Mouse (Mus musculus) hindbrain, postnatal 0 days (tissue): ENCODE results near the gene Map2k6. TPM values are rescaled to one million over a fixed set of nuclear protein-coding genes. Genes with fewer than 3 reads are reported as not detected.

Experiments used
- ATAC-seq: fragments of 200-750 bp; cut with Nextera tagmentation; 2 replicates; pipeline ENCODE4 v1.8.0; 2017; ENCODE audit warnings: mild to moderate bottlenecking, moderate TSS enrichment, moderate library complexity
- DNase-seq: peaks from one replicate; pipeline ENCODE4 v3.0.0-alpha.2; 2015; ENCODE audit warnings: low spot score
- H3K27ac ChIP-seq: fragments of 300-500 bp; sonication (generic); 2 replicates; pipeline ENCODE4 v1.5.1; 2014; ENCODE audit warnings: mild to moderate bottlenecking
- H3K27me3 ChIP-seq: fragments of 300-500 bp; sonication (generic); 2 replicates; pipeline ENCODE4 v1.6.1; 2014; ENCODE audit warnings: low read length, mixed read lengths; ENCODE audit not compliant: insufficient read depth
- H3K36me3 ChIP-seq: fragments of 300-500 bp; sonication (generic); 2 replicates; pipeline ENCODE4 v1.6.1; 2014; ENCODE audit warnings: low read length, mixed read lengths; ENCODE audit not compliant: insufficient read depth
- H3K4me1 ChIP-seq: fragments of 300-500 bp; sonication (generic); 2 replicates; pipeline ENCODE4 v1.6.1; 2014; ENCODE audit warnings: antibody characterized with exemption, low read length, mixed read lengths; ENCODE audit not compliant: insufficient read depth
- H3K4me2 ChIP-seq: fragments of 300-500 bp; sonication (generic); 2 replicates; pipeline ENCODE4 v1.6.1; 2014; ENCODE audit warnings: low read depth, mild to moderate bottlenecking, low read length, moderate library complexity, mixed read lengths
- H3K4me3 ChIP-seq: fragments of 300-500 bp; sonication (generic); 2 replicates; pipeline ENCODE4 v1.5.1; 2014; ENCODE audit warnings: low read length
- H3K9ac ChIP-seq: fragments of 300-500 bp; sonication (generic); replicated peaks from 2 replicates; pipeline ENCODE4 v1.6.1; 2014; ENCODE audit warnings: mild to moderate bottlenecking, low read length, moderate library complexity, mixed read lengths
- H3K9me3 ChIP-seq: fragments of 300-500 bp; sonication (generic); 2 replicates; pipeline ENCODE4 v1.6.1; 2016; ENCODE audit warnings: low read length, mixed read lengths
- CTCF ChIP-seq: IDR thresholded peaks from 2 replicates; pipeline ENCODE4 v1.5.1; 2016; ENCODE audit warnings: antibody characterized with exemption, control low read depth, low read depth
- WGBS: fragments of 180-500 bp; shearing (Covaris S2); extraction: QIAGEN DNeasy Blood & Tissue Kit; methylation state at CpG from one replicate; pipeline ENCODE4 v1.1.7; 2014; 5-methylcytosine and 5-hydroxymethylcytosine counted together
- polyA plus RNA-seq: library from polyadenylated mRNA; unstranded; fragments of >200 nt; fragmentation: Nextera tagmentation; extraction: Ambion mirVana; gene quantifications from 2 replicates; pipeline ENCODE4 v1.2.1, GENCODE M21; 2015
- total RNA-seq: library from RNA; depleted of rRNA; stranded (reverse); fragments of >200 nt; gene quantifications from 2 replicates; pipeline ENCODE4 v1.2.3, GENCODE M21; 2014; rRNA removed

Gene Map2k6
- total and polyA plus RNA-seq, 2 experiments from 2014 or later = 16.3 to 21.2 TPM

GRCm38 (mm10) chr11:110563272-110563671 lies 164.3 kb downstream of the Map2k6 start:
- ATAC-seq (no peak), DNase-seq (no peak)
- no peak for TF ChIP-seq CTCF
- H3K4me3 ChIP-seq = no peak overlapping the region
- H3K4me1 ChIP-seq = no peaks in the 10 kb centered on the region
- no peak overlapping the region for H3K4me2 ChIP-seq
- H3K27ac ChIP-seq = no peak overlapping the region
- H3K9ac ChIP-seq = no peak overlapping the region
- 64% methylated on average over 12 of the region's 12 CpGs for WGBS
- H3K27me3 ChIP-seq = no peaks in the 10 kb centered on the region
- H3K36me3 ChIP-seq = no peaks in the 10 kb centered on the region
- H3K9me3 ChIP-seq = no peaks in the 10 kb centered on the region

GRCm38 (mm10) chr11:110563801-110564200 lies 164.9 kb downstream of the Map2k6 start:
- Histone ChIP-seq H3K4me1 (no peaks in the 10 kb centered on the region), H3K4me2 (no peak overlapping the region), H3K9ac (no peak overlapping the region), H3K36me3 (no peaks in the 10 kb centered on the region), H3K27me3 (no peaks in the 10 kb centered on the region), H3K9me3 (no peaks in the 10 kb centered on the region), H3K27ac (no peak overlapping the region), H3K4me3 (no peak overlapping the region)
- no peak for TF ChIP-seq CTCF
- ATAC-seq = no peak
- 88% methylated on average over 10 of the region's 10 CpGs for WGBS
- no peak for DNase-seq

- Histone ChIP-seq H3K36me3 (no peaks in the 10 kb centered on the region), H3K9ac (no peak overlapping the region), H3K27me3 (no peaks in the 10 kb centered on the region), H3K4me1 (no peaks in the 10 kb centered on the region), H3K9me3 (no peaks in the 10 kb centered on the region), H3K4me2 (no peak overlapping the region), H3K4me3 (no peak overlapping the region), H3K27ac (no peak overlapping the region)
- ATAC-seq (no peak), DNase-seq (no peak)
- no peak for TF ChIP-seq CTCF
- WGBS = 83% methylated on average over 7 of the region's 7 CpGs
These were observed 167.4 kb downstream of the Map2k6 start for GRCm38 (mm10) chr11:110566307-110566706.

- peak; percentile 91 for TF ChIP-seq CTCF
- Histone ChIP-seq H3K4me2 (no peak overlapping the region), H3K36me3 (no peaks in the 10 kb centered on the region), H3K9me3 (no peaks in the 10 kb centered on the region), H3K4me1 (no peaks in the 10 kb centered on the region), H3K9ac (no peak overlapping the region), H3K27me3 (no peaks in the 10 kb centered on the region), H3K27ac (no peak overlapping the region), H3K4me3 (no peak overlapping the region)
- ATAC-seq (0 out of 2 replicates have a peak, but pooled peaks have one; percentile 35), DNase-seq (peak; percentile 86)
- WGBS = 56% methylated on average over 10 of the region's 10 CpGs
These were observed 173.6 kb downstream of the Map2k6 start for GRCm38 (mm10) chr11:110572548-110572947.

Other genes with a start within 250 kb of the Map2k6 start
- 6.8 and 7.6 TPM in 2 replicates for gene Abca9, start 230.9 kb upstream of the Map2k6 start, total RNA-seq
- 2.2 and 2.4 TPM in 2 replicates for gene Abca9, start 230.9 kb upstream of the Map2k6 start, polyA plus RNA-seq
- 0.63 and 0.93 TPM in 2 replicates for gene Abca6, start 147.3 kb upstream of the Map2k6 start, total RNA-seq
- 0.75 and 0.76 TPM in 2 replicates for gene Abca6, start 147.3 kb upstream of the Map2k6 start, polyA plus RNA-seq
- gene Abca5, start 61.4 kb upstream of the Map2k6 start, total RNA-seq = 25.4 and 26.3 TPM in 2 replicates
- 14.6 and 15.9 TPM in 2 replicates for gene Abca5, start 61.4 kb upstream of the Map2k6 start, polyA plus RNA-seq